Mouse (Mus musculus): ENCODE measurements at regions not wholly inside any gene's neighbourhood (a gene's known extent, or its start where the extent isn't known, plus 50 kb on each side); places are given as distances from the start of the nearest gene placed in this dataset.
"Not testable (repeated sequence)": the region's sequence is repeated elsewhere in the genome, so short reads cannot be mapped to it uniquely, and the experiment has no call there.

- no peak for DNase-seq
Measured at GRCm38 (mm10) chr8:81286280-81287034, 55.9 kb upstream of the Inpp4b start.

- no peak for DNase-seq
Measured at GRCm38 (mm10) chr8:81260089-81260488, 82.3 kb upstream of the Inpp4b start.

- DNase-seq = no peak
Measured at GRCm38 (mm10) chr8:81223872-81224271, 118.5 kb upstream of the Inpp4b start.

- DNase-seq = not testable (repeated sequence)
Measured at GRCm38 (mm10) chr8:81187061-81187790, 155.1 kb upstream of the Inpp4b start.

GRCm38 (mm10) chr8:81175537-81175936 is 160.8 kb upstream of the Usp38 start:
- DNase-seq = no peak

- no peak for DNase-seq
Measured at GRCm38 (mm10) chr8:81147239-81147638, 132.5 kb upstream of the Usp38 start.

GRCm38 (mm10) chr8:81106763-81107509 is 92.2 kb upstream of the Usp38 start:
- DNase-seq = no peak

- no peak for DNase-seq
Measured at GRCm38 (mm10) chr8:81098963-81099362, 84.2 kb upstream of the Usp38 start.

GRCm38 (mm10) chr8:81097076-81097819 is 82.5 kb upstream of the Usp38 start:
- peak; percentile 40 for DNase-seq

GRCm38 (mm10) chr8:81095237-81095636 is 80.5 kb upstream of the Usp38 start:
- no peak for DNase-seq

- no peak for DNase-seq
Measured at GRCm38 (mm10) chr8:81080865-81081637, 66.3 kb upstream of the Usp38 start.

GRCm38 (mm10) chr8:81079887-81080300 is 65.2 kb upstream of the Usp38 start:
- no peak for DNase-seq

- no peak for DNase-seq
Measured at GRCm38 (mm10) chr8:81069080-81069840, 54.5 kb upstream of the Usp38 start.

- DNase-seq = no peak
Measured at GRCm38 (mm10) chr8:81068519-81068918, 53.8 kb upstream of the Usp38 start.

GRCm38 (mm10) chr8:81066765-81067164 is 52.0 kb upstream of the Usp38 start:
- no peak for DNase-seq

All from embryo, embryonic 11 days (tissue).